Mouse (Mus musculus): ENCODE data around the gene Retnlb.

Retnlb gene

DNA sequence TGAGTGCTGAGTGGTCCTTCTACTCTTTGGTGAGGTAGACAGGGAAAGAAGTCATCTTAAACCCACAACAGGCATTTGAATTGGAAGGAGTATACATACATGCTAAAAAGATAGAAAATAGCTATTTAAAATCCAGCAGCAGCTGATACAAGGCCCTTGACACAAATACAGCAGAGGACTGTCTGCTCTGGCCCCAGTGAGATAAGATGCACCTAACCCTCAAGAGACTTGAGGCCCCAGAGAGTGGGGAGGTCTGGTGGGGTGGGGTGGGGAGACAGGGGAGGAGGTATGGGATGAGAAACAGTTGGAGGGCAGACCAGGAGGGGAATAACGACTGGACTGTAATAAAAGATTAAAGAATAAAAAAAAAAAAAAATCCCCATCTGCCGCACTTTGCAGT, 51.0 kb downstream of the Retnlb start:
- in situ Hi-C loops (cut with MboI; ENCODE audit: low sequenced_read_pairs) = no loop called here

All from CH12F3 (cell line).